Mouse (Mus musculus): ENCODE results near the gene Lsm10.

GRCm38 (mm10) chr4:126134639-126135038, 38.2 kb downstream of the Lsm10 start:
- TF ChIP-seq POLR2A (IDR thresholded peaks at IDR 0.05; ENCODE audit: borderline replicate concordance, control insufficient read depth, low read depth, low read length) (no peak), CTCF (IDR thresholded peaks at IDR 0.05; ENCODE audit: control insufficient read depth, insufficient read depth, low read length) (no peak)

Data from bone marrow, adult 2 months (tissue).